Mouse (Mus musculus): Measurements from ENCODE around the gene Supt3. TPM values are rescaled to one million over a fixed set of nuclear protein-coding genes. Genes with fewer than 3 reads are reported as not detected.

The Supt3 gene
- polyA plus RNA-seq, 2 experiments = 10.5 to 21.3 TPM

- Histone ChIP-seq H3K4me3 (replicated peaks; ENCODE audit: low read length) (no peak overlapping the region), H3K4me2 (replicated peaks; ENCODE audit: low read depth, low read length, severe bottlenecking) (no peak overlapping the region), H3K9ac (ENCODE audit: low read depth, low read length, severe bottlenecking) (no peak overlapping the region), H3K27ac (replicated peaks; ENCODE audit: low read depth, low read length) (no peak overlapping the region), H3K9me3 (ENCODE audit: control insufficient read depth, low read length) (no peaks in the 10 kb centered on the region), H3K4me1 (ENCODE audit: control insufficient read depth, insufficient read depth, low read length) (no peaks in the 10 kb centered on the region), H3K27me3 (ENCODE audit: control insufficient read depth, insufficient read depth, low read length) (no peaks in the 10 kb centered on the region), H3K36me3 (ENCODE audit: control insufficient read depth, insufficient read depth, low read length) (no peaks in the 10 kb centered on the region)
- WGBS = 83% methylated on average over 4 of the region's 4 CpGs
- ATAC-seq (ENCODE audit: low FRiP score, low read depth) = no peak
- no peak for DNase-seq (ENCODE audit: low spot score)
- no peak for TF ChIP-seq POLR2A (IDR thresholded peaks at IDR 0.05; ENCODE audit: borderline replicate concordance, extremely low read depth, insufficient read depth, insufficient read length)
Observed at GRCm38 (mm10) chr17:44943536-44944090, 166.7 kb downstream of the Supt3 start.

GRCm38 (mm10) chr17:44945333-44945732 lies 168.4 kb downstream of the Supt3 start:
- no peak for DNase-seq (ENCODE audit: low spot score)
- no peak for ATAC-seq (ENCODE audit: low FRiP score, low read depth)
- Histone ChIP-seq H3K9ac (ENCODE audit: low read depth, low read length, severe bottlenecking) (no peak overlapping the region), H3K4me3 (replicated peaks; ENCODE audit: low read length) (no peak overlapping the region), H3K36me3 (ENCODE audit: control insufficient read depth, insufficient read depth, low read length) (no peaks in the 10 kb centered on the region), H3K9me3 (ENCODE audit: control insufficient read depth, low read length) (no peaks in the 10 kb centered on the region), H3K27ac (replicated peaks; ENCODE audit: low read depth, low read length) (no peak overlapping the region), H3K4me2 (replicated peaks; ENCODE audit: low read depth, low read length, severe bottlenecking) (no peak overlapping the region), H3K4me1 (ENCODE audit: control insufficient read depth, insufficient read depth, low read length) (no peaks in the 10 kb centered on the region), H3K27me3 (ENCODE audit: control insufficient read depth, insufficient read depth, low read length) (no peaks in the 10 kb centered on the region)
- no peak for TF ChIP-seq POLR2A (IDR thresholded peaks at IDR 0.05; ENCODE audit: borderline replicate concordance, extremely low read depth, insufficient read depth, insufficient read length)
- WGBS = 92% methylated on average over 5 of the region's 5 CpGs

- no peaks in the 10 kb centered on the region for H3K9me3 ChIP-seq (ENCODE audit: control insufficient read depth, low read length)
- H3K36me3 ChIP-seq (ENCODE audit: control insufficient read depth, insufficient read depth, low read length) = no peaks in the 10 kb centered on the region
- WGBS = 97% methylated on average over 3 of the region's 3 CpGs
- H3K9ac ChIP-seq (ENCODE audit: low read depth, low read length, severe bottlenecking) = no peak overlapping the region
- H3K4me2 ChIP-seq (replicated peaks; ENCODE audit: low read depth, low read length, severe bottlenecking) = no peak overlapping the region
- H3K4me3 ChIP-seq (replicated peaks; ENCODE audit: low read length) = no peak overlapping the region
- H3K4me1 ChIP-seq (ENCODE audit: control insufficient read depth, insufficient read depth, low read length) = no peaks in the 10 kb centered on the region
- H3K27ac ChIP-seq (replicated peaks; ENCODE audit: low read depth, low read length) = no peak overlapping the region
- TF ChIP-seq POLR2A (IDR thresholded peaks at IDR 0.05; ENCODE audit: borderline replicate concordance, extremely low read depth, insufficient read depth, insufficient read length) = no peak
- no peak for DNase-seq (ENCODE audit: low spot score)
- H3K27me3 ChIP-seq (ENCODE audit: control insufficient read depth, insufficient read depth, low read length) = no peaks in the 10 kb centered on the region
- ATAC-seq (ENCODE audit: low FRiP score, low read depth) = no peak
Observed at GRCm38 (mm10) chr17:44948321-44948720, 171.4 kb downstream of the Supt3 start.

GRCm38 (mm10) chr17:44956671-44957070 lies 179.7 kb downstream of the Supt3 start:
- Histone ChIP-seq H3K36me3 (ENCODE audit: control insufficient read depth, insufficient read depth, low read length) (no peaks in the 10 kb centered on the region), H3K27me3 (ENCODE audit: control insufficient read depth, insufficient read depth, low read length) (no peaks in the 10 kb centered on the region), H3K4me2 (replicated peaks; ENCODE audit: low read depth, low read length, severe bottlenecking) (no peak overlapping the region), H3K27ac (replicated peaks; ENCODE audit: low read depth, low read length) (no peak overlapping the region), H3K4me3 (replicated peaks; ENCODE audit: low read length) (no peak overlapping the region), H3K9ac (ENCODE audit: low read depth, low read length, severe bottlenecking) (no peak overlapping the region), H3K9me3 (ENCODE audit: control insufficient read depth, low read length) (no peaks in the 10 kb centered on the region), H3K4me1 (ENCODE audit: control insufficient read depth, insufficient read depth, low read length) (peaks cover 5% of the 10 kb centered on the region)
- 0 out of 2 replicates have a peak, but pooled peaks have one; percentile 53 for ATAC-seq (ENCODE audit: low FRiP score, low read depth)
- WGBS = 38% methylated on average over 2 of the region's 2 CpGs
- no peak for TF ChIP-seq POLR2A (IDR thresholded peaks at IDR 0.05; ENCODE audit: borderline replicate concordance, extremely low read depth, insufficient read depth, insufficient read length)
- DNase-seq (ENCODE audit: low spot score) = peak; percentile 47

GRCm38 (mm10) chr17:44963051-44963798 lies 186.3 kb downstream of the Supt3 start:
- WGBS = 69% methylated on average over 6 of the region's 6 CpGs
- no peak for ATAC-seq (ENCODE audit: low FRiP score, low read depth)
- Histone ChIP-seq H3K9me3 (ENCODE audit: control insufficient read depth, low read length) (no peaks in the 10 kb centered on the region), H3K4me2 (replicated peaks; ENCODE audit: low read depth, low read length, severe bottlenecking) (no peak overlapping the region), H3K4me3 (replicated peaks; ENCODE audit: low read length) (no peak overlapping the region), H3K9ac (ENCODE audit: low read depth, low read length, severe bottlenecking) (no peak overlapping the region), H3K27me3 (ENCODE audit: control insufficient read depth, insufficient read depth, low read length) (no peaks in the 10 kb centered on the region), H3K27ac (replicated peaks; ENCODE audit: low read depth, low read length) (no peak overlapping the region), H3K4me1 (ENCODE audit: control insufficient read depth, insufficient read depth, low read length) (no peaks in the 10 kb centered on the region), H3K36me3 (ENCODE audit: control insufficient read depth, insufficient read depth, low read length) (no peaks in the 10 kb centered on the region)
- no peak for DNase-seq (ENCODE audit: low spot score)
- no peak for TF ChIP-seq POLR2A (IDR thresholded peaks at IDR 0.05; ENCODE audit: borderline replicate concordance, extremely low read depth, insufficient read depth, insufficient read length)
